Mouse (Mus musculus): ENCODE measurements around the gene E2f8. TPM values are rescaled to one million over a fixed set of nuclear protein-coding genes. Genes with fewer than 3 reads are reported as not detected.

The E2f8 gene
- total and polyA plus RNA-seq, 3 experiments: 8.9 to 49.4 (median 39.3) TPM

GRCm38 (mm10) chr7:48891029-48891428 lies 9.6 kb upstream of the E2f8 start:
- no peak for DNase-seq (ENCODE audit: low read depth, low spot score)
- Histone ChIP-seq H3K9me3 (replicated peaks; ENCODE audit: insufficient read depth, low read length) (no peaks in the 10 kb centered on the region), H3K4me3 (ENCODE audit: control insufficient read depth in 1 of 2, insufficient read depth in 1 of 2, low read depth in 2 of 2, low read length in 2 of 2) (no peak overlapping the region), H3K79me2 (ENCODE audit: control insufficient read depth, insufficient read depth, low read length, poor library complexity) (no peaks in the 10 kb centered on the region), H3K4me1 (ENCODE audit: control insufficient read depth in 1 of 2, insufficient read depth in 2 of 2, low read length in 2 of 2) (0 out of 4 replicates have a peak, but pooled peaks cover 0 to 2% of the 10 kb centered on the region in 2 experiments), H3K9ac (ENCODE audit: control insufficient read depth, low read depth, low read length, poor library complexity, severe bottlenecking) (no peak overlapping the region), H3K27ac (ENCODE audit: control insufficient read depth, low read depth, low read length) (no peak overlapping the region), H3K36me3 (ENCODE audit: control insufficient read depth in 1 of 2, insufficient read depth in 2 of 2, low read length in 2 of 2) (no peaks in the 10 kb centered on the region), H3K27me3 (ENCODE audit: control insufficient read depth in 1 of 2, insufficient read depth in 2 of 2, low read length in 2 of 2) (peaks cover 8 to 9% of the 10 kb centered on the region in 2 experiments; a peak in 2 of 4 replicates)
- TF ChIP-seq KAT2A (conservative IDR thresholded peaks at IDR 0.05; ENCODE audit: low read depth, low read length): no peak
- TF ChIP-seq POLR2A (IDR thresholded peaks at IDR 0.05; ENCODE audit: control insufficient read depth in 1 of 2, insufficient read depth in 1 of 2, low read depth in 1 of 2, low read length in 2 of 2, poor library complexity in 1 of 2): no peak
- TF ChIP-seq USF2 (IDR thresholded peaks at IDR 0.05; ENCODE audit: borderline replicate concordance in 1 of 2, insufficient read depth in 1 of 2, low read depth in 1 of 2, low read length in 2 of 2): no peak
- TF ChIP-seq BHLHE40 (IDR thresholded peaks at IDR 0.05; ENCODE audit: borderline replicate concordance, low read depth, low read length): no peak
- TF ChIP-seq RCOR1 (IDR thresholded peaks at IDR 0.05; ENCODE audit: low read depth, low read length): no peak
- TF ChIP-seq CHD2 (IDR thresholded peaks at IDR 0.05; ENCODE audit: low read length): no peak
- TF ChIP-seq CHD1 (IDR thresholded peaks at IDR 0.05; ENCODE audit: low read depth, low read length): no peak
- TF ChIP-seq RAD21 (IDR thresholded peaks at IDR 0.05; ENCODE audit: low read depth, low read length): no peak
- no peak for TF ChIP-seq ZKSCAN1 (IDR thresholded peaks at IDR 0.05; ENCODE audit: low read depth, low read length)
- no peak for TF ChIP-seq POLR2AphosphoS2 (IDR thresholded peaks at IDR 0.05; ENCODE audit: low read length)
- no peak for TF ChIP-seq MYB (IDR thresholded peaks at IDR 0.05; ENCODE audit: low read depth, low read length)

GRCm38 (mm10) chr7:48888751-48889150 lies 7.4 kb upstream of the E2f8 start:
- H3K4me3 ChIP-seq (ENCODE audit: control insufficient read depth in 1 of 2, insufficient read depth in 1 of 2, low read depth in 2 of 2, low read length in 2 of 2): no peak overlapping the region
- H3K27me3 ChIP-seq (ENCODE audit: control insufficient read depth in 1 of 2, insufficient read depth in 2 of 2, low read length in 2 of 2): peaks cover 8 to 9% of the 10 kb centered on the region in 2 experiments; a peak in 2 of 4 replicates
- DNase-seq (ENCODE audit: low read depth, low spot score): no peak
- H3K27ac ChIP-seq (ENCODE audit: control insufficient read depth, low read depth, low read length): no peak overlapping the region
- no peaks in the 10 kb centered on the region for H3K9me3 ChIP-seq (replicated peaks; ENCODE audit: insufficient read depth, low read length)
- no peaks in the 10 kb centered on the region for H3K36me3 ChIP-seq (ENCODE audit: control insufficient read depth in 1 of 2, insufficient read depth in 2 of 2, low read length in 2 of 2)
- no peak for TF ChIP-seq E2F4 (IDR thresholded peaks at IDR 0.05; ENCODE audit: borderline replicate concordance, low read depth, low read length)
- TF ChIP-seq ETS1 (IDR thresholded peaks at IDR 0.05; ENCODE audit: low read depth, low read length): no peak
- H3K79me2 ChIP-seq (ENCODE audit: control insufficient read depth, insufficient read depth, low read length, poor library complexity): no peaks in the 10 kb centered on the region
- no peak overlapping the region for H3K9ac ChIP-seq (ENCODE audit: control insufficient read depth, low read depth, low read length, poor library complexity, severe bottlenecking)
- H3K4me1 ChIP-seq (ENCODE audit: control insufficient read depth in 1 of 2, insufficient read depth in 2 of 2, low read length in 2 of 2): no peaks in the 10 kb centered on the region

- no peak for DNase-seq (ENCODE audit: low read depth, low spot score)
- no peaks in the 10 kb centered on the region for H3K79me2 ChIP-seq (ENCODE audit: control insufficient read depth, insufficient read depth, low read length, poor library complexity)
- H3K9ac ChIP-seq (ENCODE audit: control insufficient read depth, low read depth, low read length, poor library complexity, severe bottlenecking): no peak overlapping the region
- TF ChIP-seq MAX (IDR thresholded peaks at IDR 0.05; ENCODE audit: low read length) (no peak), POLR2A (IDR thresholded peaks at IDR 0.05; ENCODE audit: control insufficient read depth in 1 of 2, insufficient read depth in 1 of 2, low read depth in 1 of 2, low read length in 2 of 2, poor library complexity in 1 of 2) (no peak), USF1 (IDR thresholded peaks at IDR 0.05; ENCODE audit: low read depth, low read length) (no peak), KAT2A (conservative IDR thresholded peaks at IDR 0.05; ENCODE audit: low read depth, low read length) (no peak)
- no peaks in the 10 kb centered on the region for H3K9me3 ChIP-seq (replicated peaks; ENCODE audit: insufficient read depth, low read length)
- H3K27me3 ChIP-seq (ENCODE audit: control insufficient read depth in 1 of 2, insufficient read depth in 2 of 2, low read length in 2 of 2): peaks cover 8 to 9% of the 10 kb centered on the region in 2 experiments; a peak in 2 of 4 replicates
- H3K36me3 ChIP-seq (ENCODE audit: control insufficient read depth in 1 of 2, insufficient read depth in 2 of 2, low read length in 2 of 2): no peaks in the 10 kb centered on the region; a peak in 1 of 4 replicates
- H3K27ac ChIP-seq (ENCODE audit: control insufficient read depth, low read depth, low read length): no peak overlapping the region
- H3K4me1 ChIP-seq (ENCODE audit: control insufficient read depth in 1 of 2, insufficient read depth in 2 of 2, low read length in 2 of 2): no peaks in the 10 kb centered on the region
- no peak overlapping the region for H3K4me3 ChIP-seq (ENCODE audit: control insufficient read depth in 1 of 2, insufficient read depth in 1 of 2, low read depth in 2 of 2, low read length in 2 of 2)
These were observed 6.6 kb upstream of the E2f8 start for GRCm38 (mm10) chr7:48887973-48888372.

All from MEL (cell line).